Mouse (Mus musculus): ENCODE data around the gene Gm20865. TPM values are rescaled to one million over a fixed set of nuclear protein-coding genes. Genes with fewer than 3 reads are reported as not detected.
"Not testable (repeated sequence)": the region's sequence is repeated elsewhere in the genome, so short reads cannot be mapped to it uniquely, and the experiment has no call there.

Gm20865 gene
- not detected in 2 replicates for polyA plus RNA-seq (2012; rRNA removed)

- WGBS: no CpG with 5 or more reads among the region's 3 CpGs
- not testable (repeated sequence) for DNase-seq (ENCODE audit: low read depth, low spot score)
These were observed at the start of gene Gm20865 for GRCm38 (mm10) chrY:21241275-21241674. TSS of gene Gm20865 (plus strand) at chrY:21241575.

Other genes with a start within 250 kb of the Gm20865 start
- gene Gm29866, start 247.9 kb upstream of the Gm20865 start, polyA plus RNA-seq (2012; rRNA removed): not detected in 2 replicates
- not detected in 2 replicates for gene Gm20909, start 77.0 kb upstream of the Gm20865 start, polyA plus RNA-seq (2012; rRNA removed)